Comparison of ENCODE assay signal across 8 mouse cellular contexts in genomic region chr17:17402222-17403004, GRCm38 (mm10). TPM values are rescaled to one million over a fixed set of nuclear protein-coding genes. Genes with fewer than 3 reads are reported as not detected.
DNase-seq lines count a peak whose midpoint lies in the region; ATAC-seq lines count a peak whose summit lies in the region.

Gene Lix1, plus strand, starts transcription at chr17:17402672.

- intact Hi-C loops in left cerebral cortex, postnatal 14 days (cut with DNase I): no loop called here

- no peak within 1 kb of the TSS for H3K27ac ChIP-seq in intestine, embryonic 14.5 days (ENCODE audit: low read depth)
- peak within 1 kb of the TSS; percentile 15 for H3K27ac ChIP-seq in midbrain, embryonic 14.5 days (replicated peaks; ENCODE audit: low read depth, low read length)

- peaks cover 12% of the 10 kb centered on the region; the same call in 1 of the 2 replicates for H3K4me1 ChIP-seq in intestine, embryonic 14.5 days (replicated peaks; ENCODE audit: control insufficient read depth, insufficient read depth, low read length)
- H3K4me1 ChIP-seq in midbrain, embryonic 14.5 days (ENCODE audit: control insufficient read depth, insufficient read depth, low read length): peaks cover 5% of the 10 kb centered on the region; the same call in 1 of the 2 replicates

- H3K9ac ChIP-seq in intestine, embryonic 14.5 days (ENCODE audit: low read length): peak within 1 kb of the TSS; percentile 20; the same call in 1 of the 2 replicates
- H3K9ac ChIP-seq in midbrain, embryonic 14.5 days (replicated peaks; ENCODE audit: low read length): peak within 1 kb of the TSS; percentile 46

- ATAC-seq in intestine, embryonic 14.5 days (replicated peaks; ENCODE audit: low FRiP score, low TSS enrichment, low read depth): no peak
- ATAC-seq in midbrain, embryonic 14.5 days (ENCODE audit: low FRiP score, low TSS enrichment): peak; percentile 96

- DNase-seq in cerebellum, postnatal 10 days: peak; percentile 78 to 81
- no peak for DNase-seq in cerebellum, adult 8-10 months
- peak; percentile 91 for DNase-seq in brain, adult 2 months (ENCODE audit: low read depth, low spot score)
- peak; percentile 71 to 75 for DNase-seq in frontal cortex, postnatal 14 days (ENCODE audit: low spot score in 2 of 2)
- peak; percentile 60 for DNase-seq in intestine, embryonic 14.5 days (ENCODE audit: low spot score)
- peak; percentile 83 to 90 for DNase-seq in left cerebral cortex, postnatal 14 days (ENCODE audit: low spot score in 2 of 2)
- DNase-seq in midbrain, embryonic 14.5 days: peak; percentile 90
- peak; percentile 85 for DNase-seq in telencephalon, adult 2 months (ENCODE audit: low read depth, low spot score)

- no peaks in the 10 kb centered on the region for H3K9me3 ChIP-seq in intestine, embryonic 14.5 days (ENCODE audit: control insufficient read depth, low read length)
- no peaks in the 10 kb centered on the region for H3K9me3 ChIP-seq in midbrain, embryonic 14.5 days (ENCODE audit: control insufficient read depth, low read length)

- WGBS in intestine, embryonic 14.5 days: 32% methylated on average over 6 of the region's 6 CpGs
- WGBS in midbrain, embryonic 14.5 days: 18% methylated on average over 6 of the region's 6 CpGs

- peak within 1 kb of the TSS; percentile 39 for H3K4me2 ChIP-seq in intestine, embryonic 14.5 days (ENCODE audit: low read length)
- H3K4me2 ChIP-seq in midbrain, embryonic 14.5 days (ENCODE audit: low read length): peak within 1 kb of the TSS; percentile 44

- peak within 1 kb of the TSS; percentile 16; the same call in 1 of the 2 replicates for H3K4me3 ChIP-seq in intestine, embryonic 14.5 days (ENCODE audit: low read depth, low read length)
- peak within 1 kb of the TSS; percentile 25 for H3K4me3 ChIP-seq in midbrain, embryonic 14.5 days (replicated peaks; ENCODE audit: low read depth, low read length)

- no peaks in the 10 kb centered on the region for H3K27me3 ChIP-seq in intestine, embryonic 14.5 days (replicated peaks; ENCODE audit: control insufficient read depth, insufficient read depth, low read length)
- no peaks in the 10 kb centered on the region for H3K27me3 ChIP-seq in midbrain, embryonic 14.5 days (ENCODE audit: control insufficient read depth, insufficient read depth, low read length)

- H3K36me3 ChIP-seq in intestine, embryonic 14.5 days (ENCODE audit: control insufficient read depth, insufficient read depth, low read length): no peaks in the 10 kb centered on the region
- H3K36me3 ChIP-seq in midbrain, embryonic 14.5 days (ENCODE audit: control insufficient read depth, insufficient read depth, low read length): no peaks in the 10 kb centered on the region

RNA-seq across cellular contexts. Expression of gene Lix1, which starts in this region (rescaled TPM):
- polyA plus RNA-seq in intestine, embryonic 14.5 days (2014; fragmentation: Nextera tagmentation; extraction: Ambion mirVana): 4.1 and 5.8 TPM in 2 replicates
- 10 to 100 TPM; 73.1 to 73.6 TPM for total RNA-seq in left cerebral cortex, postnatal 14 days (2021)
- 8.1 and 9.2 TPM in 2 replicates for polyA plus RNA-seq in midbrain, embryonic 14.5 days (2014; fragmentation: Nextera tagmentation; extraction: Ambion mirVana)
